Mouse (Mus musculus): ENCODE measurements at regions not wholly inside any gene's neighbourhood (a gene's known extent, or its start where the extent isn't known, plus 50 kb on each side); places are given as distances from the start of the nearest gene placed in this dataset.
A peak's percentile ranks its signal among the peaks of the same experiment; 100 is the strongest.

GRCm38 (mm10) chr19:26938911-26939310 is 53.2 kb downstream of the Gm815 start:
- WGBS: 76% methylated on average over 8 of the region's 8 CpGs
- ATAC-seq (ENCODE audit: low FRiP score, low TSS enrichment): no peak
- no peak for DNase-seq

GRCm38 (mm10) chr19:26944006-26944405 is 58.3 kb downstream of the Gm815 start:
- H3K27ac ChIP-seq (replicated peaks; ENCODE audit: low read depth, low read length): no peak overlapping the region
- no peak for DNase-seq
- no peak for ATAC-seq (ENCODE audit: low FRiP score, low TSS enrichment)

More at GRCm38 (mm10) chr19:26938911-26939310, 53.2 kb downstream of the Gm815 start:
- H3K9me3 ChIP-seq (ENCODE audit: control insufficient read depth, low read length): no peaks in the 10 kb centered on the region
- no peaks in the 10 kb centered on the region for H3K27me3 ChIP-seq (ENCODE audit: control insufficient read depth, insufficient read depth, low read length)
- no peaks in the 10 kb centered on the region for H3K36me3 ChIP-seq (ENCODE audit: control insufficient read depth, insufficient read depth, low read length)
- 0 out of 2 replicates have a peak, but pooled peaks cover 3% of the 10 kb centered on the region for H3K4me1 ChIP-seq (ENCODE audit: control insufficient read depth, insufficient read depth, low read length)
- H3K9ac ChIP-seq (replicated peaks; ENCODE audit: low read length): no peak overlapping the region
- H3K4me2 ChIP-seq (ENCODE audit: low read length): no peak overlapping the region
- no peak overlapping the region for H3K4me3 ChIP-seq (replicated peaks; ENCODE audit: low read depth, low read length)
- H3K27ac ChIP-seq (replicated peaks; ENCODE audit: low read depth, low read length): no peak overlapping the region

GRCm38 (mm10) chr19:26946562-26946961 is 60.9 kb downstream of the Gm815 start:
- WGBS: 94% methylated on average over 3 of the region's 3 CpGs
- ATAC-seq (ENCODE audit: low FRiP score, low TSS enrichment): no peak

More at GRCm38 (mm10) chr19:26944006-26944405, 58.3 kb downstream of the Gm815 start:
- 87% methylated on average over 2 of the region's 2 CpGs for WGBS
- no peak overlapping the region for H3K4me2 ChIP-seq (ENCODE audit: low read length)
- H3K4me1 ChIP-seq (ENCODE audit: control insufficient read depth, insufficient read depth, low read length): no peaks in the 10 kb centered on the region
- H3K9me3 ChIP-seq (ENCODE audit: control insufficient read depth, low read length): no peaks in the 10 kb centered on the region
- no peaks in the 10 kb centered on the region for H3K27me3 ChIP-seq (ENCODE audit: control insufficient read depth, insufficient read depth, low read length)
- H3K9ac ChIP-seq (replicated peaks; ENCODE audit: low read length): no peak overlapping the region
- H3K36me3 ChIP-seq (ENCODE audit: control insufficient read depth, insufficient read depth, low read length): no peaks in the 10 kb centered on the region
- no peak overlapping the region for H3K4me3 ChIP-seq (replicated peaks; ENCODE audit: low read depth, low read length)

GRCm38 (mm10) chr19:26948479-26948878 is 62.8 kb downstream of the Gm815 start:
- H3K27ac ChIP-seq (replicated peaks; ENCODE audit: low read depth, low read length): no peak overlapping the region
- DNase-seq (no peak), ATAC-seq (ENCODE audit: low FRiP score, low TSS enrichment) (no peak)
- no peaks in the 10 kb centered on the region for H3K9me3 ChIP-seq (ENCODE audit: control insufficient read depth, low read length)
- no peak overlapping the region for H3K4me2 ChIP-seq (ENCODE audit: low read length)
- H3K9ac ChIP-seq (replicated peaks; ENCODE audit: low read length): no peak overlapping the region
- no peaks in the 10 kb centered on the region for H3K4me1 ChIP-seq (ENCODE audit: control insufficient read depth, insufficient read depth, low read length)
- WGBS: 93% methylated on average over 2 of the region's 2 CpGs
- no peaks in the 10 kb centered on the region for H3K36me3 ChIP-seq (ENCODE audit: control insufficient read depth, insufficient read depth, low read length)
- H3K4me3 ChIP-seq (replicated peaks; ENCODE audit: low read depth, low read length): no peak overlapping the region
- H3K27me3 ChIP-seq (ENCODE audit: control insufficient read depth, insufficient read depth, low read length): no peaks in the 10 kb centered on the region

More at GRCm38 (mm10) chr19:26946562-26946961, 60.9 kb downstream of the Gm815 start:
- Histone ChIP-seq H3K27me3 (ENCODE audit: control insufficient read depth, insufficient read depth, low read length) (no peaks in the 10 kb centered on the region), H3K4me1 (ENCODE audit: control insufficient read depth, insufficient read depth, low read length) (no peaks in the 10 kb centered on the region), H3K4me2 (ENCODE audit: low read length) (no peak overlapping the region), H3K9ac (replicated peaks; ENCODE audit: low read length) (no peak overlapping the region), H3K27ac (replicated peaks; ENCODE audit: low read depth, low read length) (no peak overlapping the region), H3K4me3 (replicated peaks; ENCODE audit: low read depth, low read length) (no peak overlapping the region), H3K36me3 (ENCODE audit: control insufficient read depth, insufficient read depth, low read length) (no peaks in the 10 kb centered on the region), H3K9me3 (ENCODE audit: control insufficient read depth, low read length) (no peaks in the 10 kb centered on the region)
- no peak for DNase-seq

- Histone ChIP-seq H3K27ac (replicated peaks; ENCODE audit: low read depth, low read length) (no peak overlapping the region), H3K9ac (replicated peaks; ENCODE audit: low read length) (no peak overlapping the region), H3K36me3 (ENCODE audit: control insufficient read depth, insufficient read depth, low read length) (no peaks in the 10 kb centered on the region), H3K4me2 (ENCODE audit: low read length) (no peak overlapping the region), H3K27me3 (ENCODE audit: control insufficient read depth, insufficient read depth, low read length) (no peaks in the 10 kb centered on the region), H3K9me3 (ENCODE audit: control insufficient read depth, low read length) (no peaks in the 10 kb centered on the region), H3K4me3 (replicated peaks; ENCODE audit: low read depth, low read length) (no peak overlapping the region), H3K4me1 (ENCODE audit: control insufficient read depth, insufficient read depth, low read length) (no peaks in the 10 kb centered on the region)
- ATAC-seq (ENCODE audit: low FRiP score, low TSS enrichment): no peak
- DNase-seq: no peak
- 86% methylated on average over 4 of the region's 4 CpGs for WGBS
These were observed 63.5 kb downstream of the Gm815 start for GRCm38 (mm10) chr19:26949153-26949552.

GRCm38 (mm10) chr19:26953348-26953747 is 67.7 kb downstream of the Gm815 start:
- Histone ChIP-seq H3K27me3 (ENCODE audit: control insufficient read depth, insufficient read depth, low read length) (no peaks in the 10 kb centered on the region), H3K4me3 (replicated peaks; ENCODE audit: low read depth, low read length) (no peak overlapping the region), H3K36me3 (ENCODE audit: control insufficient read depth, insufficient read depth, low read length) (no peaks in the 10 kb centered on the region), H3K4me1 (ENCODE audit: control insufficient read depth, insufficient read depth, low read length) (no peaks in the 10 kb centered on the region), H3K4me2 (ENCODE audit: low read length) (no peak overlapping the region), H3K9ac (replicated peaks; ENCODE audit: low read length) (no peak overlapping the region), H3K9me3 (ENCODE audit: control insufficient read depth, low read length) (no peaks in the 10 kb centered on the region), H3K27ac (replicated peaks; ENCODE audit: low read depth, low read length) (no peak overlapping the region)
- 82% methylated on average over 8 of the region's 8 CpGs for WGBS
- ATAC-seq (ENCODE audit: low FRiP score, low TSS enrichment) (no peak), DNase-seq (peak; percentile 57)

GRCm38 (mm10) chr19:26966055-26966760 is 80.5 kb downstream of the Gm815 start:
- 92% methylated on average over 6 of the region's 6 CpGs for WGBS
- H3K9me3 ChIP-seq (ENCODE audit: control insufficient read depth, low read length): no peaks in the 10 kb centered on the region
- no peak overlapping the region for H3K4me3 ChIP-seq (replicated peaks; ENCODE audit: low read depth, low read length)
- H3K4me2 ChIP-seq (ENCODE audit: low read length): no peak overlapping the region
- ATAC-seq (ENCODE audit: low FRiP score, low TSS enrichment) (no peak), DNase-seq (no peak)
- no peaks in the 10 kb centered on the region for H3K36me3 ChIP-seq (ENCODE audit: control insufficient read depth, insufficient read depth, low read length)
- H3K27ac ChIP-seq (replicated peaks; ENCODE audit: low read depth, low read length): no peak overlapping the region
- no peak overlapping the region for H3K9ac ChIP-seq (replicated peaks; ENCODE audit: low read length)
- no peaks in the 10 kb centered on the region for H3K4me1 ChIP-seq (ENCODE audit: control insufficient read depth, insufficient read depth, low read length)
- H3K27me3 ChIP-seq (ENCODE audit: control insufficient read depth, insufficient read depth, low read length): no peaks in the 10 kb centered on the region

- Histone ChIP-seq H3K27ac (replicated peaks; ENCODE audit: low read depth, low read length) (no peak overlapping the region), H3K4me1 (ENCODE audit: control insufficient read depth, insufficient read depth, low read length) (peaks cover 16% of the 10 kb centered on the region), H3K4me2 (ENCODE audit: low read length) (no peak overlapping the region), H3K9me3 (ENCODE audit: control insufficient read depth, low read length) (no peaks in the 10 kb centered on the region), H3K27me3 (ENCODE audit: control insufficient read depth, insufficient read depth, low read length) (no peaks in the 10 kb centered on the region), H3K4me3 (replicated peaks; ENCODE audit: low read depth, low read length) (no peak overlapping the region), H3K9ac (replicated peaks; ENCODE audit: low read length) (no peak overlapping the region), H3K36me3 (ENCODE audit: control insufficient read depth, insufficient read depth, low read length) (no peaks in the 10 kb centered on the region)
- no peak for ATAC-seq (ENCODE audit: low FRiP score, low TSS enrichment)
- peak; percentile 79 for DNase-seq
- 53% methylated on average over 1 of the region's 1 CpGs for WGBS
These were observed 87.4 kb downstream of the Gm815 start for GRCm38 (mm10) chr19:26973058-26973457.

Measured in midbrain, embryonic 14.5 days (tissue).